Mouse (Mus musculus) ZHBTc4 (cell line): ENCODE results near the gene Pum1.

ENCODE experiments used
- DNase-seq: peaks from one replicate; pipeline ENCODE4 v3.0.0-alpha.2; 2011; ENCODE audit warnings: low read depth, low spot score

Pum1 gene

DNA sequence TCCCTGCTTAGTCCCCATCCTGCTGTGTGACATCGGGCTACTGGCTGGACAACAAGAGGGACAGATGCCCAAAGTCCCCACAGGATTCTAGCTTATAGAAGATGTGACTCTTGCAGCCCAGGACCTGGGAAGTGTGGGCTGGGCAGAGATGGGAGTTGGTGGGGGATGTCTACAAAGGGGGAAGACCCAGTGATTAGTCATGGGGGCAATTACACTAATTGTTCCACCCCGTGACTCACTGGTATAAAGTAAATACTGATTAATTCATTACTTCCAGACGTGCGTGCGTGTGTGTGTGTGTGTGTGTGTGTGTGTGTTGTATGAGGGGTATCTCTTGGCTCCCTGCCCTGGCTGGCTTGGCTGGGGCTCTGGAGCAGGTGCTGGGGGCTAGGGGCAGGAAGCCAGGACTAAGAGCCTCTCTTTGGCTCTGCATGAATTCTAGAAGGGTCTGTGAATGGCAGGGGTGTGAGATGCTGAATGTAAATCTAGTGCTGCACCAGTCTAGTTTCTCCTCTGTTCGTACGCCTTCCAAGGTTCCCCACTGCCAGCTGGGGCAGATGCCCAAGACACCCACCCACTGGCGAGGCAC, 151.7 kb downstream of the Pum1 start:
- DNase-seq, result no peak

DNA sequence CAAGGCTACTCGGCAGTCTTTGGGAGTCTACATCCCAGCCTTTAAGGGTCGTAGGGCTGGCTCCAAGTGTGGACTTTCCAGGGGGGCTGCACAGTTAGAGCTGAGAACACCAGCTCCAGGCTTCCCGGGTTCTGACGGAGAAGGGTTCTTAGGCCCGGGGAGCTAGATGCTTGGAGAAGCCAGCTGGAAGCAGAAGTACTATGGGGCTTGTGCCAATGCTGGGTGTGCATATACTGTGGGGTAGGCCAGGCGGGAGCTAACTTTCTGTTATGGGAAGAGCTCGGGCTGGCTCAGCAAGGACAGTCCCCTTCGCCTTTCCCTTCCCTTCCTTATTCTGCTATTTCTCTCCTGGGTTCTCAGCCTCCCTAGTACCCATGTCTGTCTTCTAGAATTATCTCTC, 152.7 kb downstream of the Pum1 start:
- no peak for DNase-seq

GRCm38 (mm10) chr4:130819806-130820205, 156.7 kb downstream of the Pum1 start:
- no peak for DNase-seq

DNA sequence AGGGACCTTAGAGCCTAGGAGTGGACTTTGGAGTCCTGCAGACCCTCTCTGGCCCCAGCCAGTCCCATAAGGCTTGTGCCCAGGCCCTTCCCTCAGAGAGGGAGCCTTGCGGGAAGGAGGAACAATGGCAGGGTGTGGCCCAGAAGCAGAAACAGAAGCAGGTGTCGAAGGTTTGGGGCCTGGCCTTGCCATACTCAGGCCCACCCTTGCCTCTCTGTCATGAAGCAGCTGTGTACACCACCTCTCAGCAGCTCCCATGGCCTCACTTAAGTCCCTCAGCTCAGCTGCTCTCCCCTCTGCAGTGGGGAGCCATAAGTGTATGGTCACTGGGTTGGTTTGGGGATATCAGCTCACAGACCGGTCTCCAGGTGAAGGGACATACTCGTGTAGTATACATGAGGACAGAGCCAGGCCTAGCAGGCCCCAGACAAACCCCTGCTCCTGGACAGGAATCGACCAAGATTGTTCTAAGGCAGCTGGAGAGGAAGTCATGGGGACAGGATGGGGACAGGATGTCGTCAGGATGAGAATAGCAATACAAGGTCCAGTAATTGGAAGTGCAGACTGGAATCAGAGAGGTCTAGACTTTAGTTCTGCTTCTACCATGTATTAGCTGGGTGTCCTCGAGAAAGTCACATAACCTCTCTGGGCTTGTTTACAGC, 157.6 kb downstream of the Pum1 start:
- no peak for DNase-seq

DNA sequence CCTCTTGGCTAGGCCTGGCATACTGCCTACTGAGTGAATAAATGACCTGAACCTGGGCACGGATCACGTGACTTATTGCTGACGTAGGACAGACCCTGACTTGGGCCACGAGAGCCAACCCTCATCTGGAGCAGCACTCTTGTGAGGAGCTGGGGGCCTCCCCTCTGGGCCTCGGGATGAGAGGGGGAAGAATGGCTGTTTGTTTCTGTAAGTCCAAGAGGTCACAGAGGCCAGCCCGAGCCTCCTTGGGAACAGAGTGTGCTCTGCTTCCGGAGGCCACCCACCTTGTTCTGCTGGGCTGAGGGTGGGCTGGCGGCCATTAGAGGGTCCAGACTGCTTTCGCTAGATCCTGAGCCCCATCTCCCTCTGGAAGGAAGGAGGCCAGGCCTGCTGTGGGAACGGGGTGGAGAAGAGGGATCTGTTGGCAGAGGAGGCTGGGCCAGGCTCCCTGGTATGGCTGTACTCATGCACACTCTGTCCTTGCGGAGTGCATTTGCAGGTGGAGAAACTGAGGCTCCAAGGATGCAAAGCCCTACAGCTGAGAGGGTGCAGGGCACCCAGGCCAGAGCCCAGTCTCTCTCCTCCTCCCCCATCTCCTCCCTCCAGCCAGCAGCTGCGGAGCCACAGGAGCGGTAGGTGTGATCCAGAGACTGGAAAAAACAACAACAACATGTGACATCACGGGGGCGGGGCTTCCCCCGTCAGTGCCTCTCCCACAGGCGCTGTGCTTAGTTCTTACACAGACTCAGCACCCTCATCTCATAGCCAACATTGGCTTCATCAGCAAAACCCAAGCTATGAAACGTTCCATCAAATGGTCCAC, 165.9 kb downstream of the Pum1 start:
- peak; percentile 78 for DNase-seq
